In the genomic region with DNA sequence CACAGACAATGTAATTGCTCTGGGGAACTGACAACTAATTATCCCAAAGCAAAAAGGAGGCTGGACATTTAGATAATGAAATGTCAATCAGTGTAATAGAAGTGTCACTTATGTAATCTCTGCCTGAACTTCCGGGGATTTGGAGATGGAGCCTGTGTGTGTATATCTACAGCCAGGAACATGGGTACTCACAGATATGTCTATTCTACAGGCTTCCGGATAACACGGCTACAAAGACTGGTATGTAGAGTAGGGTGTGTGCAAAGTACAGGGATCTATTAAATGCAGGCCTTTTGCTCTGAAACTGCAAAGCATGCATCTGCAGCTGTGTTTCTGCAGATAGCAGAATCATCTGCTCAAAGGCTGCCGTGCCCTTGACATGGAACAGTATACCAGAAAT, we compare ENCODE assay signal across 16 mouse cellular contexts.
"Had no signal": no experiment of that assay in that cellular context is flagged by ENCODE, and none has a peak within 500 bp of the region (broad histone marks: within the 10 kb centered on the region; RNA-seq: fewer than 3 reads in every experiment).

No protein-coding gene starts in this region.

- H3K4me3 ChIP-seq: limb, embryonic 15.5 days; liver, embryonic 12.5 days; midbrain, embryonic 12.5 days had no signal

- DNase-seq: kidney, adult 11 months; kidney, adult 9 months; kidney, postnatal 36 days; layer of hippocampus, adult 9-11 months; layer of hippocampus, postnatal 36 days; lung, embryonic 14.5 days; lung, postnatal 10 days; lung, postnatal 4 days; right cerebral cortex, postnatal 4 days; spleen, adult 18-20 months; thymus, adult 2 months; thymus, postnatal 25 days had no signal

- H3K9me3 ChIP-seq: limb, embryonic 15.5 days; midbrain, embryonic 12.5 days had no signal

- H3K27me3 ChIP-seq: limb, embryonic 15.5 days; liver, embryonic 12.5 days; midbrain, embryonic 12.5 days had no signal

- H3K9ac ChIP-seq: limb, embryonic 15.5 days; liver, embryonic 12.5 days; lung, embryonic 14.5 days; midbrain, embryonic 12.5 days had no signal

- H3K4me2 ChIP-seq: limb, embryonic 15.5 days; liver, embryonic 12.5 days; lung, embryonic 14.5 days; midbrain, embryonic 12.5 days had no signal

- H3K36me3 ChIP-seq: limb, embryonic 15.5 days; liver, embryonic 12.5 days; midbrain, embryonic 12.5 days had no signal

- H3K27ac ChIP-seq: kidney, postnatal 0 days; limb, embryonic 15.5 days; liver, embryonic 12.5 days; midbrain, embryonic 12.5 days had no signal

- H3K4me1 ChIP-seq: limb, embryonic 15.5 days; liver, embryonic 12.5 days; midbrain, embryonic 12.5 days had no signal

- ATAC-seq: liver, embryonic 12.5 days had no signal
